Mouse (Mus musculus): ENCODE results near the gene Gm20388.

GRCm38 (mm10) chr8:123199864-123200263, 3289.2 kb downstream of the Gm20388 start:
- TF ChIP-seq CTCF (IDR thresholded peaks at IDR 0.05; ENCODE audit: low read depth, low read length): no peak
- TF ChIP-seq GATA1 (IDR thresholded peaks at IDR 0.05; ENCODE audit: borderline replicate concordance, low read length): no peak
- no peak for TF ChIP-seq TAL1 (conservative IDR thresholded peaks at IDR 0.05; ENCODE audit: low read depth, low read length)

All from G1E (cell line).